Mouse (Mus musculus) kidney, postnatal 10 days (tissue): Measurements from ENCODE around the gene Sh3bgrl2.
A peak's percentile ranks its signal among the peaks of the same experiment; 100 is the strongest.

Source experiments
- DNase-seq: peaks from one replicate; pipeline ENCODE4 v3.0.0; 2021; ENCODE audit warnings: mixed read lengths

The Sh3bgrl2 gene

GRCm38 (mm10) chr9:83593811-83594210, 45.7 kb downstream of the Sh3bgrl2 start:
- DNase-seq, result no peak

GRCm38 (mm10) chr9:83596132-83596531, 48.0 kb downstream of the Sh3bgrl2 start:
- no peak for DNase-seq

GRCm38 (mm10) chr9:83596646-83597481, 48.7 kb downstream of the Sh3bgrl2 start:
- DNase-seq, result no peak

GRCm38 (mm10) chr9:83598047-83598446, 49.9 kb downstream of the Sh3bgrl2 start:
- no peak for DNase-seq

DNA sequence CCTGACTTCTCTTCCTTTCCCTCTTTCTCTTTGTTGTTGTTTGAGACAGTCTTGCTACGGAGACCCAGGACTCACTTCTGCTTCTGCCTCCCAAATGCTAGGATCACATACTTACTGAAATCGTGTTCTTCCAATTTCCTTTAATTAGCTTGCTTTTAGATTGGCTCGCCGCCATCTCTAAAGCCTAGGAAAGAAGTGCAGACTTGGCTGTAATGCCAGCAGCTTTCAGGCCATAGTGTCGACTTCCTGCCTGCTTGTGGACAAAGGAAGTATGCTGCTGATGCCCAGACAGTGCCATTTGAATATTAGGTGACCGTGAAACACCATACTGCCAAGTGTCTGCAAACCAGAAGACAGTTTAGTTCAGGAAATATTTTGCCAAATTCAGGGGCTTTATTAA, 51.4 kb downstream of the Sh3bgrl2 start:
- peak; percentile 47 for DNase-seq

GRCm38 (mm10) chr9:83600286-83601048, 52.3 kb downstream of the Sh3bgrl2 start:
- no peak for DNase-seq

DNA sequence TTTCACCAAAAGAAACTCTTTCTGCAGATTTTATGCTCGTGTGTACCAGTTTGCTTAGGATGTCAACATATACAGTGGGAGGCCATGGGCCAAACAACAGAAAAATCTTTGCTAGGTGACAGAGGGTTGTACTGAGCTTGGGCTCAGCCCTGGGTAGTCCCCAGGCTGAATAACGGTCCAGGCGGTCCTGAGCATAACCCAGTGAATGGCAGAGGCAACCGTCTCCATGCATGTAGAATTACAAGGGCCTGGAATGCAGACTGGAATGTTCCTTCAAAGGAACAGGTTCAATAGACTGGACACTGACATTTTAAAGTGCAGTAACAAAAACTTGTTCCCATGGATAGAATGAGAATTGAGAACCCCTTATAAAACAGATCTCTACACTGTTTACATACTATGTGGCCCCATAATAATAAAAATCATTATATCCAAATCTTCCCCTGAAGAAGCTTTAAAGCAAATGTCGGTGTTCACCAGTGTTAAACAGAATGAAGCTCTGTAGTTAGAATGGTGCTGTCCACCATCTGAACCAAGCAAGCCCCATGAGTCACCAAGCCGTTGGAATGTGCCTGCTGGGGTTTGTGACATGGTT, 54.1 kb downstream of the Sh3bgrl2 start:
- DNase-seq, result no peak

DNA sequence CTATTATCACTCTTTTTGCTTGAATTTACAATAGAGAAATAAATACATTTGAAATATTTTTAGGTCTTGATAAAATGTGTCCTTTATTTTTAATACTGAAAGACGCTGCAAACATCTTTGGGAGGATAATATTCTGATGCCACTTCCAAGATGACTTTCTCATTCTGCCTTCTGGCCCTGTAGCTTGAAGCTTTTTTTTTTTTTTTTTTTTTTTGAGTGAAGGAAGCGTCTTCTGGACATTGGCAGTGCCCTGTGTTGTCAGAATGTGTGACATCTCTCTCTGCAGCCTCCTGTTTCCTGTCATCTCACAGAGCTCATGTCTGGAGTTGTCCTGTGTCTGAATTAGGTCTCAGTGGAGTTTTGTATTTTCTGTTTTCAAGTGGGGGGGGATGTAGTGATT, 55.0 kb downstream of the Sh3bgrl2 start:
- DNase-seq, result no peak

DNA sequence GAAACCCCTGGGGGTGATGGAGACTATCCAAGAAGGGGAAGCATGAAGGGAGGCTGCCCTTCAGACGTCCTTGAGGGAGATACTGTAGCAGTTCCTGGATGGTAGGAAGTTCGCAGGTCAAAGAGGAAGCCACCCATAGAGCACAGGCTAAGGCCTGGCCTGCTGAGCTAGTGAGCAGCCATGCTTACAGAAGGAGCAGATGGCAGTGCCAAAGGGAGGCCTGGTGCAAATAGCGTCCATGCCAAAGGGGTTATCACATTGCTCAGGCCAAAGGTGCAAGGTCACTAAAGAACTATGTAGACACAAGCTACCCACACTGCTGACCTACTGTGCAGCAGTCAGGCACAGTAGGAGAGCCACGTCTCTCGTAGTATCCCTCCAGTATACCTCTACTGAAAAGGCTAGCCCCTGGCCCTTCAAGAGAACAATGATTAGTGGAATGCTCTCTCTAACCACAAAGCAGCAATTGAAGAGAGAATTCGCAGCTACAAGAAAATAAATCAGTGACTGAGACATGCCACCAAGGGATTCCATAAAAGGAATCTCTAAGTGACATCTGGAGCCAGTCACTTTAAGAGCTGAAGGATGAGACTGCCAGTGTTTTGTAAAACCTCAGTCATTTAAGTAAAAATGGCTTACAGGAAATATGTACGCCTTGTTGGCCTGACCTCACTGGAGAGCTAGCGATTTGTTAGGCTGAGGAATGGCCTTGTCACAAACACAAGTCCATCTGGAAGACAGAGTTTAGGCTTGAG, 57.9 kb downstream of the Sh3bgrl2 start:
- DNase-seq, result peak; percentile 21

- DNase-seq, result no peak
Observed at GRCm38 (mm10) chr9:83608135-83608534, 60.0 kb downstream of the Sh3bgrl2 start.

GRCm38 (mm10) chr9:83609422-83610297, 61.5 kb downstream of the Sh3bgrl2 start:
- DNase-seq, result peak; percentile 90

DNA sequence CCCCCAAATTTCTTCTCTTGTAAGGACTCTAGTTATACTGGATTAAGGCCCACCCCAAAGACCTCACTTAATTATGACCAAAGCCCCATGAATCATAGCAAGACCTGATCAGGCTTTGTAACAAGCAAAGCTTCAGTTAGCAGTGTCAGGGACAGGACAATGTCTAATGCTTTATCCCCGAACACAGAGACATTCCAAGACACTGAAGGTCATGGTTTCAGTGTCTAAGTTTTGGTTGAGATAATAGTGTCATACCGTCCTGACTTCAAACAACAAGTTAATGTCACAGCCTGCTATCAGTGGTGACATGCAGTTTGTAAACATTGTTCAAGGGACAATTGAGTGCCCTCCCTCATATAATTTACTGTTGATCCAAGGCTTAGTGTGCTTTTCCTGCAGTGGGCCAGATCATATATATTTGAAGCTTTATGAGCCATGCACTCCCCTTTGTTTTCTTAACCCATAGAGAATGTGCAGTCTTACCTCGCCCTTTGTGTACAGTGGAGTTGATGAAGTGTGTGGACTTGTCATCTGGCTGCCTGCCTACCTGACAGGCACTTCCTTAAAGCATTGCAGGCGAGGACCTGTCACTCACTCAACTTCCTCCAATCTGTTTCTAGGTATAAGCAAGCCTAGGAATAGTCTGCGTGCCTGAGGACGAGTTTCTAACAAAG, 67.9 kb downstream of the Sh3bgrl2 start:
- no peak for DNase-seq

GRCm38 (mm10) chr9:83616586-83617081, 68.5 kb downstream of the Sh3bgrl2 start:
- DNase-seq, result no peak

GRCm38 (mm10) chr9:83623455-83623854, 75.3 kb downstream of the Sh3bgrl2 start:
- DNase-seq, result no peak

DNA sequence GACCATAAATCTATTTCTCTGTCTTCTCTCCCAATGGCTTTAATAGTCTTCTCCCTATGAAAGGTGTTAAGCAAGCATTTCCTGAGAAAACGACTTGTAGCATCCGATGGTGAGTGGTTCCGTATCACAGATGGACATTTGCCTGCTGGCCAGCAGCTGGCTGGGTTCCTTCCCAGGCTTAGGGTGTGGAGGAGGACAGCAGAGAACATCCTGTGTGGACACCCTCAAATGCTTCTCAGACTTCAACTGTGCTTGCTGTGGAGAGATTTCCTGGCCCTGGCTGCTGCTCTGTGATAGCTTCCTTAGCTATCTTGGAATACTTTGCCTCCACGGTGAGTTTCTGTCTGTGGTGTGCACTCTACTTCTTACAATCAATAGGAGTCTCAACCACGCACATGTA, 76.1 kb downstream of the Sh3bgrl2 start:
- DNase-seq, result no peak

- DNase-seq, result no peak
Observed at GRCm38 (mm10) chr9:83625085-83625484, 77.0 kb downstream of the Sh3bgrl2 start.

DNA sequence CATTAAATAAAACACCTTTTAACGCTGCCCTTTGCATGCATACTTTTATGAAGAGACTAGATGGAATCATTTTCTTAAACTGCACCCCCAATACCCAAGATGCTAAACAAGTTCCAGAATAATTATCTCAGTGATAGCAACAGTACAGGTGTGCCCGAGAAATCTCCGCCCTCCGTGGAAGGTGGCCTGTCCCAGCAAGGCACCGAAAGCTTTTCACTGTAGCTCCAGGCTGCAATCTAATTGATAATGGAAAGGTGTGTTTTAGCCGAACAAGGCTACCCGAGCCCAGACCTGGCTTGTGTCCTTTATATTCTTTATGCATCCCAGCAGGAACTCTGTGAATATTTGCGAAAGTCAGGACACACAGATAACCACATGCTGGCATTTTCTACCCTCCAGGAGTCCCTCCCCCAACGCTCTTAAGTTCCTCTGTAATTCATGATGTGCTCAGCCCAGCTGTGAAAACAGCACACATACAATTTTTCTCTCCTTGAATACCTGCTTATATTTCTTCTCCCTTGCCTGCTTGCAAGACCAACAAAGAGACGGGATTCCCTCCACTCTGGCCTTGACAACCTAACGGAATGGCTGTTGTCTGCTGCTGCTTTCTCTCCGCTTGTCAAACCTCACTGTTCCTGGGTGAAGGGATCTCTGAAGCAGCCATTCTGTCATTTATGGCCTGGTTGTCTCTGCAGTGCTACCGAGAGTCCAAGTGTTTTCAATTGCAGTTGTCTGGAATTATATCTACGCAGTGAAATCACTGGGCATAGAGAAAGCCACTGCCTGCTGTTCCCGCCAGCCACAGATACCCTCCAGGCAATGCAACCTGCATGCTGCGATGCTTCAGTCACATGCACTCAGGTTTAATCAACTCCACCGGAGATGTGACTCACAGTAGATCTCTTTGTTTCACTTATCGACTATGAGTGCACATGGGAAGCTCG, 80.8 kb downstream of the Sh3bgrl2 start:
- DNase-seq, result no peak

GRCm38 (mm10) chr9:83630341-83630740, 82.2 kb downstream of the Sh3bgrl2 start:
- DNase-seq, result no peak

- DNase-seq, result no peak
Observed at GRCm38 (mm10) chr9:83631920-83632319, 83.8 kb downstream of the Sh3bgrl2 start.

GRCm38 (mm10) chr9:83634703-83635102, 86.6 kb downstream of the Sh3bgrl2 start:
- DNase-seq, result no peak
